Mouse (Mus musculus) MEL (cell line): ENCODE measurements around the gene Trim23.

Experiments used
- CHD1 ChIP-seq: IDR thresholded peaks from 2 replicates; pipeline ENCODE4 v1.6.1; 2012; ENCODE audit warnings: low read depth, mild to moderate bottlenecking, inconsistent platforms, low read length, improper control_type of control experiment
- CTCF ChIP-seq, 3 experiments: IDR thresholded peaks in 2 of 3; conservative IDR thresholded peaks in 1 of 3; 2 replicates each; pipeline ENCODE4 v1.5.1; 2011 to 2012; ENCODE audit warnings: low read length in 3 of 3, low read depth in 2 of 3, mild to moderate bottlenecking in 2 of 3, improper control_type of control experiment in 1 of 3, inconsistent platforms in 1 of 3, mixed read lengths in 1 of 3, moderate library complexity in 1 of 3; ENCODE audit not compliant: control insufficient read depth in 1 of 3, insufficient read depth in 1 of 3, poor library complexity in 1 of 3, severe bottlenecking in 1 of 3
- ELF1 ChIP-seq: IDR thresholded peaks from 2 replicates; pipeline ENCODE4 v1.6.1; 2014; ENCODE audit warnings: low read depth, mild to moderate bottlenecking, inconsistent platforms, low read length, improper control_type of control experiment, moderate library complexity
- GABPA ChIP-seq: IDR thresholded peaks from 2 replicates; pipeline ENCODE4 v1.6.1; 2012; ENCODE audit warnings: low read depth, mild to moderate bottlenecking, inconsistent platforms, low read length, improper control_type of control experiment, moderate library complexity
- GATA1 ChIP-seq: IDR thresholded peaks from 2 replicates; pipeline ENCODE4 v1.6.1; 2011; ENCODE audit warnings: low read depth, low read length, improper control_type of control experiment
- KAT2A ChIP-seq: conservative IDR thresholded peaks from 2 replicates; pipeline ENCODE4 v1.6.1; 2012; ENCODE audit warnings: low read depth, low read length, improper control_type of control experiment, inconsistent platforms
- MAZ ChIP-seq: IDR thresholded peaks from 2 replicates; pipeline ENCODE4 v1.6.1; 2012; ENCODE audit warnings: low read depth, mild to moderate bottlenecking, inconsistent platforms, low read length, improper control_type of control experiment
- NELFE ChIP-seq: IDR thresholded peaks from 2 replicates; pipeline ENCODE4 v1.6.1; 2011; ENCODE audit warnings: low read depth, low read length, improper control_type of control experiment
- POLR2A ChIP-seq, 2 experiments: IDR thresholded peaks; 2 replicates each; pipeline ENCODE4 v1.6.1; 2011 to 2012; ENCODE audit warnings: low read length in 2 of 2, mild to moderate bottlenecking in 2 of 2, control low read depth in 1 of 2, improper control_type of control experiment in 1 of 2, low read depth in 1 of 2, moderate library complexity in 1 of 2; ENCODE audit not compliant: control insufficient read depth in 1 of 2, insufficient read depth in 1 of 2, poor library complexity in 1 of 2
- POLR2AphosphoS2 ChIP-seq: IDR thresholded peaks from 2 replicates; pipeline ENCODE4 v1.6.1; 2011; ENCODE audit warnings: low read length, improper control_type of control experiment
- RCOR1 ChIP-seq: IDR thresholded peaks from 2 replicates; pipeline ENCODE4 v1.6.1; 2012; ENCODE audit warnings: low read depth, mild to moderate bottlenecking, inconsistent platforms, low read length, improper control_type of control experiment
- SIN3A ChIP-seq: IDR thresholded peaks from 2 replicates; pipeline ENCODE4 v1.6.1; 2012; ENCODE audit warnings: low read length, improper control_type of control experiment, inconsistent platforms
- TAL1 ChIP-seq: IDR thresholded peaks from 2 replicates; pipeline ENCODE4 v1.6.1; 2012; ENCODE audit warnings: mild to moderate bottlenecking, inconsistent platforms, low read length, moderate library complexity, mixed read lengths
- TCF12 ChIP-seq: IDR thresholded peaks from 2 replicates; pipeline ENCODE4 v1.6.1; 2014; ENCODE audit warnings: low read depth, mild to moderate bottlenecking, inconsistent platforms, low read length, improper control_type of control experiment, moderate library complexity

- TF ChIP-seq POLR2A (IDR thresholded peaks at IDR 0.05; ENCODE audit: control insufficient read depth in 1 of 2, insufficient read depth in 1 of 2, low read depth in 1 of 2, low read length in 2 of 2, poor library complexity in 1 of 2) (no peak), KAT2A (no peak), TCF12 (no peak), RCOR1 (no peak), CTCF (IDR thresholded peaks at IDR 0.05 in 2 of 3, conservative IDR thresholded peaks at IDR 0.05 in 1 of 3; ENCODE audit: control insufficient read depth in 1 of 3, insufficient read depth in 1 of 3, low read depth in 2 of 3, low read length in 3 of 3, poor library complexity in 1 of 3, severe bottlenecking in 1 of 3) (no peak), ELF1 (no peak), GATA1 (no peak), SIN3A (no peak), TAL1 (no peak), NELFE (no peak), MAZ (no peak), POLR2AphosphoS2 (no peak), CHD1 (no peak), GABPA (no peak)
Measured at GRCm38 (mm10) chr13:104227478-104227877, 48.9 kb downstream of the Trim23 start.
